ENCODE assay signal across 8 mouse cellular contexts in the genomic region with DNA sequence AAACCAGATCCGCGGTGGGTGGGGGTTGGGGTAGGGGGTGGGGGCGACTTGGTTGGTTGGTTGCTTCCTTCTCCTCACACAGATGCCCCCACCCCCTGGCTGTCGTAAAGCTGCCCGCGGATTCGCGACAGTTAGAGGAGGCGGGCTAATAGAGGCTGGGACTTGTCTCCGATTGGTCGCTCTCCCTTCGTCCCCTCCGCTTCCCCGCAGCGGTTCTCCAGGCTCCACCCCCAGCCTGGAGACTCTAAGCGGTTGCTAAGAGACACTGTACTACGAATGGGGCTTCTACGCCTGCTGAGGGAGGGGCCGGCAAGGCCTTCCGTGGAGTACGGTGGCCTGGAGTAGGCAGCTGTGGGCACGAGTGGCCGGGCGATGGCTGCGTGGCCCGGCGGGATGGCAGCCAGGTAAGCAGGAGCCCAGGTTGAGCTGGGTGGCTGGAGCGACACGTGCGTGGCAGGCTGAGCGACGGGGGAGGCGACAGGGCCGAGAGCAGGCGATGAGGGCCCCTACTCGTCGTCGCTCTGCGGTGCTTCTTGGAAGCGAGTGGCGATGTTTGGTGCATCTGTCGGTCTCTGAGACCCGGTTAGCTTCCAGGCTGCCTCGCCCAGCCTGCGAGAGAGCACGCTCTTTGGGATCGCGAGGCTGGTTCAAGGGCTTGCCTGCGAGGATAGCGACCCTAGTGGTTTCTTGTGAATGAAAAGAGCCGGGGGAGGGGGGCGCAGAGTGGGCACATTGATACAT. TPM values are rescaled to one million over a fixed set of nuclear protein-coding genes. Genes with fewer than 3 reads are reported as not detected.
DNase-seq lines count a peak whose midpoint lies in the region; ATAC-seq and TF ChIP-seq lines count a peak whose summit lies in the region.

TSS of gene Lins1 (plus strand) at position 270 of the 741 bp plus-strand sequence.

- H3K4me2 ChIP-seq in forebrain, embryonic 12.5 days = peak within 1 kb of the TSS; percentile 97
- H3K4me2 ChIP-seq in heart, postnatal 0 days (ENCODE audit: low read depth, low read length) = peak within 1 kb of the TSS; percentile 95
- peak within 1 kb of the TSS; percentile 95 for H3K4me2 ChIP-seq in liver, embryonic 16.5 days (ENCODE audit: low read depth, low read length)
- peak within 1 kb of the TSS; percentile 93 for H3K4me2 ChIP-seq in neural tube, embryonic 13.5 days

- TF ChIP-seq POLR2A in testis, adult 2 months (IDR thresholded peaks at IDR 0.05; ENCODE audit: control insufficient read depth, low read depth, low read length) = peak; percentile 68

- H3K9me3 ChIP-seq in E14TG2a.4 (ENCODE audit: low read length) = no peaks in the 10 kb centered on the region
- no peaks in the 10 kb centered on the region for H3K9me3 ChIP-seq in forebrain, embryonic 12.5 days
- H3K9me3 ChIP-seq in heart, postnatal 0 days (replicated peaks; ENCODE audit: control insufficient read depth, low read length) = no peaks in the 10 kb centered on the region
- no peaks in the 10 kb centered on the region for H3K9me3 ChIP-seq in liver, embryonic 16.5 days (replicated peaks; ENCODE audit: control insufficient read depth, low read length)
- no peaks in the 10 kb centered on the region for H3K9me3 ChIP-seq in neural tube, embryonic 13.5 days

- H3K4me1 ChIP-seq in E14TG2a.4 (replicated peaks; ENCODE audit: low read depth, low read length) = peaks cover 14% of the 10 kb centered on the region
- peaks cover 12% of the 10 kb centered on the region for H3K4me1 ChIP-seq in forebrain, embryonic 12.5 days
- peaks cover 10% of the 10 kb centered on the region for H3K4me1 ChIP-seq in heart, postnatal 0 days (ENCODE audit: control insufficient read depth, insufficient read depth)
- peaks cover 10% of the 10 kb centered on the region for H3K4me1 ChIP-seq in liver, embryonic 16.5 days (ENCODE audit: control insufficient read depth, low read depth, low read length)
- peaks cover 22% of the 10 kb centered on the region for H3K4me1 ChIP-seq in neural tube, embryonic 13.5 days (replicated peaks)
- peaks cover 6% of the 10 kb centered on the region for H3K4me1 ChIP-seq in testis, adult 2 months (ENCODE audit: control insufficient read depth, insufficient read depth, low read length)

- no peaks in the 10 kb centered on the region for H3K36me3 ChIP-seq in E14TG2a.4 (ENCODE audit: insufficient read depth, low read length)
- no peaks in the 10 kb centered on the region for H3K36me3 ChIP-seq in forebrain, embryonic 12.5 days (replicated peaks)
- H3K36me3 ChIP-seq in heart, postnatal 0 days (replicated peaks; ENCODE audit: control insufficient read depth, insufficient read depth, low read length) = 0 out of 2 replicates have a peak, but pooled peaks cover 2% of the 10 kb centered on the region
- no peaks in the 10 kb centered on the region for H3K36me3 ChIP-seq in liver, embryonic 16.5 days (ENCODE audit: control insufficient read depth, insufficient read depth)
- peaks cover 7% of the 10 kb centered on the region; the same call in 1 of the 2 replicates for H3K36me3 ChIP-seq in neural tube, embryonic 13.5 days
- H3K36me3 ChIP-seq in testis, adult 2 months (ENCODE audit: control insufficient read depth, insufficient read depth, low read length) = no peaks in the 10 kb centered on the region

- no peaks in the 10 kb centered on the region for H3K27me3 ChIP-seq in E14TG2a.4 (ENCODE audit: insufficient read depth, low read length)
- no peaks in the 10 kb centered on the region for H3K27me3 ChIP-seq in forebrain, embryonic 12.5 days
- H3K27me3 ChIP-seq in heart, postnatal 0 days (ENCODE audit: control insufficient read depth, insufficient read depth, low read length) = no peaks in the 10 kb centered on the region
- no peaks in the 10 kb centered on the region for H3K27me3 ChIP-seq in liver, embryonic 16.5 days (ENCODE audit: control insufficient read depth, insufficient read depth, low read depth, low read length)
- H3K27me3 ChIP-seq in neural tube, embryonic 13.5 days = no peaks in the 10 kb centered on the region
- no peaks in the 10 kb centered on the region for H3K27me3 ChIP-seq in testis, adult 2 months (ENCODE audit: control insufficient read depth, insufficient read depth, low read length)

- peak within 1 kb of the TSS; percentile 78 for H3K9ac ChIP-seq in forebrain, embryonic 12.5 days
- peak within 1 kb of the TSS; percentile 88 for H3K9ac ChIP-seq in heart, postnatal 0 days (replicated peaks; ENCODE audit: low read depth, low read length)
- H3K9ac ChIP-seq in liver, embryonic 16.5 days (ENCODE audit: low read depth, low read length) = peak within 1 kb of the TSS; percentile 81
- peak within 1 kb of the TSS; percentile 88 for H3K9ac ChIP-seq in neural tube, embryonic 13.5 days

- no peak for TF ChIP-seq EP300 in heart, postnatal 0 days (IDR thresholded peaks at IDR 0.05; ENCODE audit: low read depth)

- peak; percentile 94 for DNase-seq in c-Kit-positive CD71-positive TER-119-positive erythroid progenitor cells, embryonic 14.5 days (ENCODE audit: low spot score)
- DNase-seq in heart, postnatal 0 days (ENCODE audit: low spot score) = peak; percentile 100
- DNase-seq in kidney, postnatal 4 days = peak; percentile 97 to 99

- peak within 1 kb of the TSS; percentile 93 for H3K27ac ChIP-seq in forebrain, embryonic 12.5 days
- H3K27ac ChIP-seq in heart, postnatal 0 days (ENCODE audit: low read depth) = peak within 1 kb of the TSS; percentile 89
- peak within 1 kb of the TSS; percentile 62; the same call in 1 of the 2 replicates for H3K27ac ChIP-seq in liver, embryonic 16.5 days (ENCODE audit: low read length)
- H3K27ac ChIP-seq in neural tube, embryonic 13.5 days (replicated peaks) = peak within 1 kb of the TSS; percentile 96
- H3K27ac ChIP-seq in testis, adult 2 months (ENCODE audit: control insufficient read depth, insufficient read depth, low read depth, low read length) = peak within 1 kb of the TSS; percentile 73

- H3K4me3 ChIP-seq in E14TG2a.4 (replicated peaks; ENCODE audit: low read length) = peak within 1 kb of the TSS; percentile 90
- H3K4me3 ChIP-seq in forebrain, embryonic 12.5 days (replicated peaks) = peak within 1 kb of the TSS; percentile 77
- peak within 1 kb of the TSS; percentile 94 for H3K4me3 ChIP-seq in heart, postnatal 0 days (ENCODE audit: low read depth, low read length)
- H3K4me3 ChIP-seq in liver, embryonic 16.5 days (ENCODE audit: low read depth, low read length) = peak within 1 kb of the TSS; percentile 75
- peak within 1 kb of the TSS; percentile 77 for H3K4me3 ChIP-seq in neural tube, embryonic 13.5 days
- H3K4me3 ChIP-seq in testis, adult 2 months (ENCODE audit: control insufficient read depth, low read depth, low read length) = peak within 1 kb of the TSS; percentile 85

- TF ChIP-seq CTCF in E14TG2a.4 (conservative IDR thresholded peaks at IDR 0.05; ENCODE audit: low read length) = no peak
- peak; percentile 47 for TF ChIP-seq CTCF in heart, postnatal 0 days (IDR thresholded peaks at IDR 0.05; ENCODE audit: low read depth)
- TF ChIP-seq CTCF in testis, adult 2 months (IDR thresholded peaks at IDR 0.05; ENCODE audit: control insufficient read depth, insufficient read depth, insufficient replicate concordance, low read depth, low read length) = no peak

- ATAC-seq in forebrain, embryonic 12.5 days (ENCODE audit: low FRiP score) = peak; percentile 99
- peak; percentile 98 for ATAC-seq in heart, postnatal 0 days (ENCODE audit: insufficient read depth, low read depth)
- ATAC-seq in liver, embryonic 16.5 days (ENCODE audit: low read depth) = peak; percentile 97
- peak; percentile 99 for ATAC-seq in neural tube, embryonic 13.5 days (ENCODE audit: low read depth)

- under 1% methylated on average over 52 of the region's 52 CpGs for WGBS in forebrain, embryonic 12.5 days
- under 1% methylated on average over 52 of the region's 52 CpGs for WGBS in heart, postnatal 0 days
- WGBS in liver, embryonic 16.5 days (ENCODE audit: insufficient replicate concordance) = under 1% methylated on average over 49 of the region's 52 CpGs
- under 1% methylated on average over 52 of the region's 52 CpGs for WGBS in neural tube, embryonic 13.5 days

RNA-seq across cellular contexts. Expression of gene Lins1, which starts in this region (rescaled TPM):
- polyA plus RNA-seq in forebrain, embryonic 12.5 days (2016; fragmentation: Nextera tagmentation; extraction: Ambion mirVana) = 22.4 and 25.2 TPM in 2 replicates
- 2.1 and 18.5 TPM in 2 replicates for total RNA-seq in heart, postnatal 0 days (2014; rRNA removed; ENCODE audit: low replicate concordance)
- 4.4 and 5.6 TPM in 2 replicates for polyA plus RNA-seq in heart, postnatal 0 days (2015; fragmentation: Nextera tagmentation; extraction: Ambion mirVana)
- 2.6 and 2.9 TPM in 2 replicates for polyA plus RNA-seq in liver, embryonic 16.5 days (2015; fragmentation: Nextera tagmentation; extraction: Ambion mirVana)
- 14.8 and 20.1 TPM in 2 replicates for polyA plus RNA-seq in neural tube, embryonic 13.5 days (2015; fragmentation: Nextera tagmentation; extraction: Ambion mirVana)
- 9.1 and 9.6 TPM in 2 replicates for polyA plus RNA-seq in testis, adult 2 months (2012; rRNA removed)

Comparison
In these comparisons a context has a peak if more than half of its experiments do, and no peak if none do; other contexts are left out.
1. Peak in every context shown above with its lines: DNase-seq, ATAC-seq, H3K4me3 ChIP-seq and H3K27ac ChIP-seq.